Mouse (Mus musculus) neural tube, embryonic 10.5 days (tissue): ENCODE data around the gene Gm17268.

Experiments used
- DNase-seq: peaks from one replicate; pipeline ENCODE4 v3.0.0-alpha.2; 2017; ENCODE audit warnings: low spot score; ENCODE audit errors: extremely low spot score

Gm17268 gene

DNA sequence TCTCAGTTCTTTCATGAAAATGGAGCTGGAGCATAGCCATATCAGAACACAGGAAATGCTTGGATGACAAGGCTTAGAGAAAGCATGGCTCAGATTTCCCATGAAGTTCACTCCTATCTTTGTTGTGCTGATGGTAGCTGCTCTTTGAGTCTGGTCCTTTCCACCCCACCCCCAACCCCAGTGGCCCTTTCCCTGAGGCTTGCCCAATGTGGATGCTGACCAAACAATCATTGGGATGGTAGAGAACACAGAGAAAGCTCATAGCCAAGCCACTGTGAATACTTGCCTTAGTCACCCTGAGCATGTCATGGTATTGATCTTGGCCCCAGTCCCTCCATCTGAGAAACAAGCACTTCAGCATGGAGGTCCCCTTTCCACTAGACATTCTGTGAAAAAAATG, 6.2 kb downstream of the Gm17268 start:
- no peak for DNase-seq

DNA sequence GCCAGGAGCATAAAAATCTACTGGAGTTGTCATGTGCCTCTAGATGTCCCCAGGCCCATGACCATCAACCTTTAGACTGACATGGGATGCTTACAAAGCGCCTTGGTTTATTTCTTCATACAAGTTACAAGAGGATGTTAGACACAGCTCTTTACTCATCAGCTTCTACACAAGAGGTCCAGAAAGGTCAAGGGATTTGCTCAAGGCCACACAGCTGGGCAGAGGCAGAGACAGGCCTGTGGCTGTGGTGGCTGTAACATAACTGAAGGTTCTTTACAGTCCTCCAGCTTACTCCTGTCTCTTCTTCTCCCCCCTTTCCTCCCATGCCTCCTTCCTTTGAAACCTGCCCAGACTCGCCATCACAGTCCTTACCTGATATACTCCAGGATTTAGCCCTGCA, 8.2 kb downstream of the Gm17268 start:
- DNase-seq = no peak

DNA sequence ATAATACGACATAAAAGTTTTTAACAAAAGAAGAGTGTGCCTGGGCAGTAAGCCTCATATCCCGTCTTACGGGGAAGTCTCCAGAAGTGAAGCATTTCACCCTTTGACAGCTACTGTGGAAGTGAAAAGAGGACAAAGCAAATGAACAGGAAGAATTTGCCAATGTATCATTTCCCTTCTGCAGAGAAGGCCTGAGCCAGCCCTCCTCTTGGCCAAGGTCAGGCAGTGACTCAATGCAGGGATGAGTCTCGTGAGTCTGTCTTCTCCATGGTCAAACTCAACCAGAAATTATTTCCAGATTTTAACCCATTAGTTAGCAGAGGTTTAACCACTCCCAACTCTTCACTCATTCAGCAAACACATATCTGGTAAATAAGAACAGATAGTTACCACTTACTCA, 14.6 kb downstream of the Gm17268 start:
- no peak for DNase-seq

DNA sequence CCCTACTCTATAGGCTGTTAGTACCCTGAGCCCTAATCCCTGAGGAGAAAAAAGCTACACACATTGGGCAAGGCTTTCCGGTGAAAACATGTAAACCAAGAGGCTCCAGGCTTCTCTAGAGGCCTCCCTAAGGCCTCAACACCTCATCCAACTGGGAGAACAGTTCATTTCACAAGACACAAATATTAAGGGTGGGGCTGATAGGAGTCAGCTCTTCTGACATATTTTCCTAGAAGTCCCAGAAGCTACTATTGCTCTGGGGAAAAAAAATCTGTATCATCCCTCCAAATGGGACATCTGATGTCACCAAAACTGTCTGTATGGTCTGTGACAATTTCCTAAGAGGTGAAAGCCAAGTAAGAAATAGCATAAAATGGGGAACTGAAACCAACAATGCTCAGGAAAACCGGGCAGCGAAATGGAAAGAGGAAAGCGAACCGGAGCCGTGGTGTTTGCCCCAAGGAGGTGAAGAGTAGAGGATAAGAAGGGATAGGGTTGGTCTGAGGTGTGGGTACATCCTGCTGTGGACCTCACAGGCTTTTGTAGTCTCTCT, 15.8 kb downstream of the Gm17268 start:
- DNase-seq = no peak

DNA sequence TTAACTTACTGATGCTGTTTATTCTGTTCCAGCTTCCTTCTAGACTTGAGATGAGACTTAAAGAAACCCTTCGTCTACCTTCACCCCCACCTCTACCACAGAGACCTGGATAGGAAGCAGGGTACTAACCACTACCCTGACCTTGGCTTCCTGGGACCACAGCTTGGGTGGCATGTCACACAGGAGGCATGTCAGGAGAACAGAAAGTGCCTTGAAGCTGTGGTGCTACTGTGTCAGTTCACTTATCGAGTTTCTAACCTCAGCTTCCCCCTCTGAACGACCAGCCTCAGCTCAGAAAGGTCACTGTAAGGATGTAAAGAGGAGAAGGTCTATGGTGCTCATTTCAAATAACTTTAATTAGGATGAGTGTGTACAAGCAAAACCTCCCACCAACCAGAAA, 17.0 kb downstream of the Gm17268 start:
- DNase-seq = no peak

DNA sequence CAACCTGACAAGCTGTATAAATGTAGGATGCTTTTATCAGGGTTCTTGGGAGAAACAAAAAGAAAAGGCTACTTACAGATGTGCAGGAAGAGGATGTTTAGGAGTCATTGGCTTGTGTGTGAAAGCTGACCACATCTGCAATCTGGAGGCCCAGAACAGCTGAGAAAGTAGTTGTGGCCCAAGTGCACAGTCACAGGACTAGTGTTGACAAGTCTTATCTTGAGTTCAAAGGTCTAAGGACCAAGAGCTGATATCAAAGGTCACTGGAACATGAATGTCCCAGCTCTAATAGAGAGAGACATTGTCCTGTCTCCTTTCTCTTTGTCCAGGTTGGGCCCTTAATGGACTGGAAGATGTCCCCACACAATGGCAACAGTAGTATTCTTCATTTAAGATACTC, 18.6 kb downstream of the Gm17268 start:
- no peak for DNase-seq

DNA sequence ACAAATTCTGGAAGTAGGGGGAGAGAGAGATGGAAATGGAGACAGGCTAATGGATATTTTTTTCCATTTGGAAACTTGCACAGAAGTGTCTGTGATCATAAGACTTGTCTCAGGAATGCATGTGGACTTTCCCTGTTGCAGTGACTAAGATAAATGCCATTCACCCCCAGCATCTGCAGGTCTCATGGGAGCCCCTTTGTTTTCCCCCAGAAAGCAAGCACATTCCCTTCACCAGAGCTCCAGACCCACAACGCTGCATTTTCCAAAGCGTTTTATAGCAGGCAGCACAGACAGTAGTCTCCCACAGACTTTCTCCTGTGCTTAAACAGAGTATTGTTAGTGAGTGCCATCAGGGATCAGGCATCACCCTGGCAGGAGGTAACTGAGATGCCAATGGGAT, 19.0 kb downstream of the Gm17268 start:
- DNase-seq = no peak

DNA sequence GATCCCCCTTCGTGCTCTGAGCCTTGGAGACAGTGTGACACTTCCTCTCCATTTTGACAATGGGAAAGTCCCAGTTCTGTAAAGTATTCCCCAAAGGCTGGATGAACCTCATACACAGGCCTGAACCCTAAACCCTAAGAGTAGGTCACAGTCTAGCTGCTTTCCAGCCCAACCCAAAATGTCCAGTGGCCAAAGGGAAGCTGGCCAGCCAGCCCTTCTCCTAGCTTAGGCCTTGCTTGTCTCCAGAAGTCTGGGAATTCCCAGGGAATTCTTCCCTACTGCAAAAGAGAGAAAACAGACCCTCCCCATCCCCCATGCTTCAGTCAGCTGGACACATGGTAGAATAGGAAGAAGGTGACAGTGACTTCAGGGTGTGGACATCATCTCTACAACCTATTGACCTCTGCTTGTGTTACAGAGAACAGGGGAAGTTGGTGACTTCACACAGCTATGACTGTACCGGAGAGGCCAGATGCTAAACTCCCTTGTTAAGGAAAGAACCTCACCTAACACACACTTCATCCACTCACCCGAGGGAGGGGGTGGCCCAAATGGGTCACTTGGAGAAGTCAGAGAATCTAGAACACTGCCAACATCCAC, 22.1 kb downstream of the Gm17268 start:
- no peak for DNase-seq

DNA sequence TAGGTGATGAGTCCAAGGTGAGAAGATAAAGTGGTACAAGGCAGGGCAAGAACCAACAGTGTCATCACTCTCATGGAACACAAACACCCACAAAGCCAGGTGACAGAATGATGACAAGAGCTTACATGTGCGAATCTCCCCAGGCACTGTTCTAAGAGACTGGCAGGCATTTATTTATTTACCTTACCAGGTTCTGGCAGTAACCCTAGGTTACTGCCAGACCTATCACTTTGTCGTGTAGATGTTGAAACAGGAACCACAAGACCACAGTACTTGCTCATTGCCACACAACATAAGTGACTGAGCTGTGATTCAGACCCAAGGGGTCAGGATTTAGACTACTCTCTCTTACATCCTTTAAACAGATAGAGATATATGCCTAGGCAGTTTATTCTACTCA, 23.3 kb downstream of the Gm17268 start:
- no peak for DNase-seq

DNA sequence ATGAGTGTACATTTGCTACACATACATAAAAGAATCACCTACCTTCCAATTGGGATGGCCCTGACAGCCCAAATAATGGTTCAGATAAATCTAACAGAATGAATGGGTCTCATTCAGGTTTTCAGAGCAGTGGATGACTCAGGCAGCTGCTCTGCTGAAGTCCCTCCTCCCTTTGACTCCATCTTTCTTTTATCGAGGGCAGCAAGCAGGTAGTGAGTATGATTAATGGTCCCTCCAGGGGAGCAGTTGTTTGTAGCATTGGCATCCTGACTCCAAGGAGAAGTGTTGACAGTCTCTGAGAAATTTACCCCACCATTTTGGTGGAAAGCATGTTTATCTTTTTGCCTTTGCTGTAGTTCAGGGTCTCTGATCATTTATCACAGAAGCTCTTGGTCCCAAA, 24.6 kb downstream of the Gm17268 start:
- no peak for DNase-seq

DNA sequence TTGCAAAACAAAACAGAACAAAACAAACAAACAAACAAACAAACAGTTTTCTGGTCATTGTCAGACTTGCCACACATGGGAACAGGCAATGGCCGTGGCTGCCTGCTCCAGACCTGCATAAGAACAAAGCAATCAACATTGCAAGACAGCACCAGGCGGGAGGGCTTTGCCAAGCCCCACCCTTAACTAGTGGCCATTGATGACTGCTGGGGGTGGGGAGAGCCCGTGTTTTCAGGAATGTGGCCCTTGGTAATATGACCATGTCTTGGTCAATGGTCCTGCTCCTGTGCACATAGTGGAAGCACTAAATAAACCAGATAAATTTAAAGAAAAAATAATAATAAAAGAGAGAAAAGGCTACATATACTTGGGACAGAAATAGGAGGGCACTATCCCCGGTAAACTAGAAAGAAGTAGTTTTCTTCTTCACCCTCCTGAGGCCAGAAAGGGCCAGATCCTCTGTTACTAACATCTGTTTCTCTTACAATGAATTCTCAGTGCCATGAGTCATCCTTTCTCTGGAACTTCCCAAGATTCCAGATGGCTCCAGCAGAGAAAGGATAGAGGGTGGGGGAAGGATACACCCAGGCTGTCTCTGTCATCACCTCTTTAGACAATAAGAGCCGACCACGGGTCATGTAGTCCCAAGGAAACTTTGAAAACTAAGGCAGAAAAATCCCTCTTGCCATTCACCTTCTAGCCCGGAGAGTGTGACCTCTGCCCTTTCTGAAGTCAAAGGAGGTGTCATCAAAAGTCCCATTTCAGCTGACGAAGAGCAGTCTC, 26.8 kb downstream of the Gm17268 start:
- DNase-seq = no peak

DNA sequence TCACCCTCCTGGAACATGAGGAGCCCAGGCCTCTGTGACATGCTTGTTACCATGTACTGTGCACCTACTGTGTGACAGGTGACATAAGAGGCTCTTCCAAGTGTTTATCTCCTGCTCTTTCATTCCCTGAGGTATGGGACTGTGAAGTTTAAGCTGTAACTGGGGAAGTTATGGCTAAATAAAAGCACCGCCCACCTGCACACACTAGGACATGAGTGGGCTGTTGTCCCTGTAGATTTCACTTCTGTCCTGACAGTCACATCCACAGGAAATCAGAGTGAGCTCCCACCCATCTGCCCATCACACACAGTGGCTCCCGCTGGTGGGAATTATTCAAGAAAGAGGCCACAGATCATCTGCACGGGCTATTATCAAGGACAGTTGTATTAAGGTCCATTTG, 28.2 kb downstream of the Gm17268 start:
- no peak for DNase-seq

DNA sequence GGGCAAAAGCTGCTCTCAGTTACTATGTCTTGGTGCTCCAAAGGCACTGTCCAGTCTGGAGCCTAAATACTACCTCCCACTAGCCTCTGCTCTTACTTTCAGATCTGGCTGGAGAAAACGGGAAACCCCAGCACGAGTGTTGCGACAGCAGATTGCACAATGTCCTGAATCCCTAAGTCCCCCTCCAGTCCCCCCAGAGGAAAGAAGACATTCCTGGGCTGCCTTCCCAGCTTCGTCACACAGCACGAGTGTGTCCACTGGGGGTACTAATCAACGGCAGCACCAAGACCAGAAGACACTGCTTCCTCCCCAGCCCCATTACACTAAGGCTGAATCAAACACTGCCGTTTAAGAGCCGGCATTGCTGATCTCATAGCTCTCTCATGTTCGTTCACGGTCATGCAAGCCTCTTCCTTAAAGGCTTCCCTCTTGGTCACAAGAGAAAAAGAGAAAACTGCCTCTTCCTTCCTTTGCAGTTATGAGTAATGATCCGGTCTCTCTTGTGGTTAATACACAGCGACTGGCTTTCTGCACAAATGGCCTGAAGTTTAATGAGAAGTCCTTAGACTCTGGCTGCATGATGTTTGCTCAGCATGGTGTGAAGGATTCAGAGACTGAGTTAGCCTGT, 31.5 kb downstream of the Gm17268 start:
- DNase-seq = no peak

DNA sequence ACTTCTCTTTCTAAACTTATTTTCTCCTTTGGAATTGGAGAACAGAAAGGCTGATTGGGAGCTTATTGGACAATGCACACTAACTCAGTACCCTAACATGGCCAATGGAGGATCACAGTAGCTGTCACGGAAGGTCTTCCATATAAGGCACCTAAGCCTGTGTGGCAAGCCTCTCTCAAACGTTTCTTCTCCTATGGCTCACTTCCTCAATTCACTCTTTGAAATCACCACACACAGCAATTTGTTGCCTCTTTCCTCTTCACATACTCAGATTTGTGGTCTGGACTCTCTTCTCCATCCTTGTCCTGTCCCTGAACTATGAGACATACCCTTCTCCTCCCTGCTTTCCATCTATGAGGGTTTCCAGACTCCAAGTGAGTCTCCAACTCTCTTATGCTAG, 33.6 kb downstream of the Gm17268 start:
- DNase-seq = no peak

DNA sequence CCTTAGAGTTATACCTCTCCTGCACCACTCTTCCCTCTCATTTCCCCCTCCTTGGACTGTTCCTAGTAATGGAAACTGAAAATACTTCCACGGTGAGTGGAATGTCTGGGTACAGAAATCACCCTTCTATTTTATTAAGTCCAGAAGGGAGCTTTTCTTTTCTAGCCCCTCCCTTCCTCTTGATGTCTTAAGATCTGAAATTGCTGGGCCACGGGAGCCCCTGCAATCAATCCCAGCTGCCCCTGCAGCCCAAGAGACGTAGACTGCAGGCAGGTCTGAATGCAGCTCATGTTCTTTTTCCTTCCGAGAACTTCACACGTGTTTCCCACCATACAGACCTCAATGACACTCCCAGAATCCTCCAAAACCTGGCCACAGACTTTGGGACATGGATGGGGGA, 37.8 kb downstream of the Gm17268 start:
- DNase-seq = no peak

DNA sequence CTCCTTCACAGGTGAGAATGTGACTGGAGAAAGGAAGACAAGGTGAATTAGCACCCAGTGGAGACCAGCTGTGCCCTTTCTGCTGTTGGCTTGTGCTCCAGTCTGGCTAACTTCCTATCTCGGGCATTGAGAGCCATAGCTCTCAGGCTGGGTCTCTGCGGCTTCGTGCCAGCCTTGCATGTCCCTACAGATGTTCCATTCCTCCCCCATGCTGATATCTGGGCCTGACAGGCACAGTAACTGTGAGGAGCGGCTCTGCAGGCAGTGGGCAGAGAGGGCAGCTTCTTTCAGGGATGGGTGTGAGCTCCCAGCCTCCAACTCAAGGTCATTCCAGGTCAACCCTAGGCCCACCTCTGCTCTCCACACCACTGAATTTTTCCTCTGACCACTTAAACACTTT, 38.9 kb downstream of the Gm17268 start:
- DNase-seq = no peak

DNA sequence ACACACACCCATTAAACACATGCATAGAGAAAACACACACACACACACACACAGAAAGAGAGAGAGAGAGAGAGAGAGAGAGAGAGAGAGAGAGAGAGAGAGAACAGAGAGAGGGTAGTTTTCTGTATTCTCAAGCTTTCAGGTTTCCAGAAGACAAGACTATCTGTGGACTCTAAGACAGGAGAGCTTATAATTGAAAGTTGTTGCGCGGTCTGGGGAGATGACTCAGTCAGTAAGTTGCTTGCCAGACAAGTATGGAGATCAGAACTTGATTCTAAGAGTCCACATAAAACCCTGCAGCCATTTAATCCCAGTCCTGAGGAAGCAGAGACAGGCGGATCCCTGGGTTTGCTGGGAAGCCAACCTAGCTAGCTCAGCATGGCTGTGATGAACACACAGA, 39.7 kb downstream of the Gm17268 start:
- no peak for DNase-seq

DNA sequence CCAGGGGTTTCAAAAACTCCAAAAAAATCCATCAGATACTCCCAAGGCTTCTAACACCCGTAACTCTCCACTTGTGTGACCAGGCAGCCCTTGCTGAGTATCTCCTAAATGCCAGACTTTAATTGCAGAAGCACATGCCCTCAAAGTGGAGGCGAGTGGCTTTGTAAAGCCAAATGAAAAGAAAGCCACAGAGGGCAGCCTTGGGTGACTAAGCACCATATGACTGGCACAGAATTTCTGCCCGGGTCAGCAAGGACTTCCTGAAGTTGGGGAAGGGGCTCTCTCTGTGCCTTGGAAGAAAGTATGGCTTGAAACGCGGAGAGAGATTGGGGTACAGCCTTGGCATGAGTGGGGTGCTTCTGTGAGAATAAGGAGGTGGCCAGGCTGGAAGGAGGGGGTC, 41.3 kb downstream of the Gm17268 start:
- no peak for DNase-seq

DNA sequence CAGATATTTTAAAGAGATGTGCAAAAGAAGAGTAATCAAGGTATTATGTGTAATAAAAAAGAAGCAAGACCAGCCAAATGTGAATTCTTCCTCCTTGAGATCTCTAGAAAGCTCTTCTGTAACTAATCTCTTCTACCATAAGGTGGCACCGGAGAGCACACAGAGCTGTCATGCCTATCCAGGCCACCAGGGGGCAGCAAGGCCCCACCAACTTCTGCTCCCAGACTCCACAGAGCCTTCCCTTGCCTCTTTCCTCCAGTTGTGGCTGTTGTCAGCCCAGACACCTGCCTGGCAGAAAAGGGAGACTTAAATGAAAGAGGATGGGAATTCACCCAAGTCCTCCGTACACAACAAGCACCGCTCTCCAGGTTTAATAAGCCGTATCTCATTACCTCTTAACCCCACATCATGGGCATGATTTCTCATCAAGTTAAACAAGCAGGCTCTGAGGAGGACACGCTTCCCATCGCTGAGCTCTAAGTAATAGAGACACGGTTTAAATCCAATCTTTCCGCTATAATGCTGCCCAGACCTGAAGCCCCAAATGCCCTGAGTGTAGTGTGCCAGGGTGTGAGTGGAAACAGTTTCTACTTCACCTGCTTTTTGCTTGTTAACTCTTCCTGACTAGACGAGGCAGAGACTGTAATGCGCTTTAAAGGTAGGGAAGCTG, 42.1 kb downstream of the Gm17268 start:
- DNase-seq = peak; percentile 75

DNA sequence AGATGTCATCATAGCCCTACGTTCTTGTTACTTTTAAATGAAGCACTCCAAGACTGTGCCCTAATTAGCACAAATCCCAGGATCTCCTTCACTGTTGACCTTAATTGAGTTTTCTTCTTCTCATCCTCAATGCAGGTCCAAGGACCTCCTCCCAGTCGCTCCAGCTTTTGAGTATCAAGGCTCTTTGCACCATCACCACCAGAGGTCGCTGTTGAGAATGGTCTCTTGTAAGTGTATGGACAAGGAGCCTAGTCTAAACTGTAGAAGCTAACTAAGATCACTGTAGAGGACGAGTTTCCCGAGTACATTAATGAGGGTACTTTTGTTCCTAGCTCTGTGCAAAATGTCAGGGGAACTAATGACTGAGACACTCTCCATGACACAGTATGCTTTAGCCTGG, 55.2 kb downstream of the Gm17268 start:
- DNase-seq = peak; percentile 59

DNA sequence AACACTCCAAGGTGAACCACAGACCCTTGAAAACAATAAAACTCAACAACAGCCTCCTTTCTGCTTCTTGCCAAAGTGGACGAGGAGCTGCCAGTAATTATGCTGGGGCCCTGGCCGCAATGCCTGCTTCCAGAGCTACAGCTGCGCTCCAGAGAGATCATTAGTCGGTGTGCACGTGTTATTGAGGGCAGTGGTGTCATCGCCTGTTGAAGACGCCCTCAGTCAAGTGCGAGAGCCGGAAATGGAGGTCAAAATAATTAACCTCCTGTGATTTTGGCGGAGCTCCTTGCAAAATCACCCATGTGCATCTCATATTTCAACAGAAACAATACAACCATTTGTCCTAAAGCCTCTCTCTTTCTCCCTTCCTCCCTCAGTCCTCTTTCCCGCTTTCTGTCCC, 56.2 kb downstream of the Gm17268 start:
- DNase-seq = no peak
